Mouse (Mus musculus): ENCODE measurements around the gene Asl. TPM values are rescaled to one million over a fixed set of nuclear protein-coding genes. Genes with fewer than 3 reads are reported as not detected.
A peak's percentile ranks its signal among the peaks of the same experiment; 100 is the strongest.

Gene Asl
- total and polyA plus RNA-seq, 2 experiments from 2014 or later, result 39.1 to 52.8 TPM

DNA sequence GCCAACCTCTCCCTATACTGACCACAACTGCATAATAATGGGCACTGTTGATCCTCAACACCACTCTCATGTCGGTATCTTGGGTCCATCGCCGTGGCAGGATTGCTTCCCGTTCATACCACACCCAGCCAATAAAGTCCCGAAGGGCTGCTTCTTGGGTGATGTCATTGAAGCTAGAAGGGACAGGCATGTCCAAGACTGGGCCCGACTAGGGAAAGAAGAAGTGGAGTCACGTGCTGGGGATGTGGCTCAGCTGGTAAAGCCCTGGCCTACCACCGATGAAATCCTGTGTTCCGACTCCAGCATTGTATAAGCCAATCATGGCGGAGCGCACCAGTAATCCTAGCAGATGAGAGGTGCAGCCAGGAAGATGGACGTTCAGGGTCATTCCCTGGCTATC, 28.3 kb downstream of the Asl start:
- Histone ChIP-seq H3K27me3 (ENCODE audit: insufficient read depth, low read length) (no peaks in the 10 kb centered on the region), H3K27ac (ENCODE audit: low read depth, low read length) (no peak overlapping the region), H3K9ac (replicated peaks; ENCODE audit: low read length, poor library complexity, severe bottlenecking) (no peak overlapping the region), H3K9me3 (ENCODE audit: low read length) (no peaks in the 10 kb centered on the region), H3K36me3 (ENCODE audit: insufficient read depth, low read length) (no peaks in the 10 kb centered on the region), H3K4me2 (ENCODE audit: low read depth, low read length, poor library complexity, severe bottlenecking) (no peak overlapping the region), H3K4me3 (ENCODE audit: low read depth, low read length) (no peak overlapping the region), H3K4me1 (ENCODE audit: insufficient read depth, low read length) (0 out of 2 replicates have a peak, but pooled peaks cover 3% of the 10 kb centered on the region)
- WGBS, result 90% methylated on average over 12 of the region's 12 CpGs
- TF ChIP-seq CTCF (IDR thresholded peaks at IDR 0.05), result no peak
- no peak for DNase-seq (ENCODE audit: low spot score)
- no peak for ATAC-seq (ENCODE audit: low FRiP score)

DNA sequence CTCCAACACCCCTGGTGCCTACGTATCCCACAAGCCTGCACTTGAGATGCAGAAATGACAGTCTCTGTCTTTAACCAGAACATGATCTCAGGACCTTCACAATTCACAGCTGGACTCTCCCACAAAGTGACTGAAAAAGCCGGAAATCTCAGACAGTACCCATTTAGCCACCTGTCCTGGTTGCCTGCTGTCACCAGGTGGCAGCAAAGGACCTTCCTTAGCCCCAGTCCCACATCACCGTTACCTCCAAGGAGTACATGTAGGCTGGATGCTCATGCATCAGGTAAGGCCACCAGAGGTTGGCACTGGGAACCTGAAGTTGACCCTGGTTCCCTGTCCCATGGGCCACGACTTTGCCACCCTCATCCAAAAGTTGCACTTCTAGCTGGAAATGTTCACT, 29.9 kb downstream of the Asl start:
- Histone ChIP-seq H3K36me3 (ENCODE audit: insufficient read depth, low read length) (no peaks in the 10 kb centered on the region; the same call in 1 of the 2 replicates), H3K9me3 (ENCODE audit: low read length) (no peaks in the 10 kb centered on the region), H3K27me3 (ENCODE audit: insufficient read depth, low read length) (no peaks in the 10 kb centered on the region), H3K4me1 (ENCODE audit: insufficient read depth, low read length) (0 out of 2 replicates have a peak, but pooled peaks cover 3% of the 10 kb centered on the region), H3K27ac (ENCODE audit: low read depth, low read length) (no peak overlapping the region), H3K4me3 (ENCODE audit: low read depth, low read length) (no peak overlapping the region), H3K4me2 (ENCODE audit: low read depth, low read length, poor library complexity, severe bottlenecking) (no peak overlapping the region), H3K9ac (replicated peaks; ENCODE audit: low read length, poor library complexity, severe bottlenecking) (no peak overlapping the region)
- ATAC-seq (ENCODE audit: low FRiP score) (no peak), DNase-seq (ENCODE audit: low spot score) (peak; percentile 70)
- TF ChIP-seq CTCF (IDR thresholded peaks at IDR 0.05), result peak; percentile 87
- WGBS, result 32% methylated on average over 4 of the region's 4 CpGs

DNA sequence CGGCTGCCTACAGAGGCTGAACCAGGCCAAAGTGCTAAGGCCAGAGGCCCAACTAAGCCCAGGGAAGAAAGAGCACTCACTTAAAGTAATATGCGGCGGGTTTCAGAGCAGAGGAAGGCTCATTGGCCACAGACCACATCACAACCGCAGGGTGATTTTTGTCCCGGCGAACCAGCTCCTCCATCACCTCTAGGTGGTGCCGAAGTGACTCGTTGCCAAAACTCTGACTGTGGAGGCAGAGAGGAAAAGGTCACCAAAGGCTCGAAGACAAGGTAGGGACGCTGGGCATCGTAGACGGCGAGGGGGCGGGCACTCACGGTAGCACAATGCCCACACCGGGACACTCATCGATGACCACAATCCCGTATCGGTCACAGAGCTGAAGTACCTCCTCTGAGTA, 31.3 kb downstream of the Asl start:
- DNase-seq (ENCODE audit: low spot score) (no peak), ATAC-seq (ENCODE audit: low FRiP score) (no peak)
- 73% methylated on average over 19 of the region's 19 CpGs for WGBS
- no peak overlapping the region for H3K4me3 ChIP-seq (ENCODE audit: low read depth, low read length)
- H3K27ac ChIP-seq (ENCODE audit: low read depth, low read length), result no peak overlapping the region
- H3K9me3 ChIP-seq (ENCODE audit: low read length), result no peaks in the 10 kb centered on the region
- H3K4me1 ChIP-seq (ENCODE audit: insufficient read depth, low read length), result 0 out of 2 replicates have a peak, but pooled peaks cover 3% of the 10 kb centered on the region
- TF ChIP-seq CTCF (IDR thresholded peaks at IDR 0.05), result peak; percentile 22; the same call in 1 of the 2 replicates
- H3K36me3 ChIP-seq (ENCODE audit: insufficient read depth, low read length), result no peaks in the 10 kb centered on the region; the same call in 1 of the 2 replicates
- no peak overlapping the region for H3K9ac ChIP-seq (replicated peaks; ENCODE audit: low read length, poor library complexity, severe bottlenecking)
- no peaks in the 10 kb centered on the region for H3K27me3 ChIP-seq (ENCODE audit: insufficient read depth, low read length)
- no peak overlapping the region for H3K4me2 ChIP-seq (ENCODE audit: low read depth, low read length, poor library complexity, severe bottlenecking)

DNA sequence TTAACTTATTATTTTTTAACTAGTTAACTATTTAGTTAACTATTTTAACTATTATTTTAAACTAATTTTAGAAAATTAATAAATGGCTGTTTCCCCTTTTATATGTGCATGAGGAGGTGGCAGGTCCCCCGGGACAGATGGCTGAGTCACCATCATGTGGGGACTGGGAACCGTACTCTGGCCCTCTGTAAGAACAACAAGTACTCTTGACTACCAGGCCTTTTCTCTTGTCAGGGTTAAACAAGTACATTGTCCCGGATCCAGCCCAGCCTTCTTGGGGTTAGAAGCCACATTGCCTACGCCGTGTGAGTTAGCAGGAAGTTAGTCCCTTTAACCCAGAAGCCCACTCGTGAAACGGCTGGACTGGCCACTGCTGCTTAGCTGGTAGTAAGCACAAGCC, 34.1 kb downstream of the Asl start:
- H3K4me3 ChIP-seq (ENCODE audit: low read depth, low read length), result no peak overlapping the region
- H3K4me1 ChIP-seq (ENCODE audit: insufficient read depth, low read length), result no peaks in the 10 kb centered on the region
- H3K36me3 ChIP-seq (ENCODE audit: insufficient read depth, low read length), result no peaks in the 10 kb centered on the region; the same call in 1 of the 2 replicates
- H3K9ac ChIP-seq (replicated peaks; ENCODE audit: low read length, poor library complexity, severe bottlenecking), result no peak overlapping the region
- WGBS, result 93% methylated on average over 7 of the region's 7 CpGs
- H3K4me2 ChIP-seq (ENCODE audit: low read depth, low read length, poor library complexity, severe bottlenecking), result no peak overlapping the region
- no peaks in the 10 kb centered on the region for H3K27me3 ChIP-seq (ENCODE audit: insufficient read depth, low read length)
- no peak for ATAC-seq (ENCODE audit: low FRiP score)
- H3K9me3 ChIP-seq (ENCODE audit: low read length), result no peaks in the 10 kb centered on the region
- no peak overlapping the region for H3K27ac ChIP-seq (ENCODE audit: low read depth, low read length)
- DNase-seq (ENCODE audit: low spot score), result no peak
- no peak for TF ChIP-seq CTCF (IDR thresholded peaks at IDR 0.05)

DNA sequence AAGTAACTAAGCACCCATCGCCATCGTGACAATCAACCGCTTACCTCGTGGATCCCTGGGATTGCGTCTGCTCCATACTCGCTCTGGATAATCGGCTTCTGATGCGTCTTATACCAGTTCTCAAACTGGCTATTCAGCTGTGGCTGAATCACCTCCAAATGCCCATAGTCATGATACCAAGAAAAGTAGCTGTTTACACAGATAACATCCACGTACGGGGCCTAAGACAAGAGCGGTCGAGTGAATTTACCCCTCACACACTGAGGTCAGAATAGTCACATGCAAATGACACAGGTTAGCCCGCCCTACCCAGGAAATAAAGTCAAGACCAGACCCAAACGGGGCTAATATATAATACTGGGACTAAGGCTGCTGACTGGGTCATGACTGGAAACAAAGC, 35.7 kb downstream of the Asl start:
- H3K9me3 ChIP-seq (ENCODE audit: low read length), result no peaks in the 10 kb centered on the region
- no peak overlapping the region for H3K27ac ChIP-seq (ENCODE audit: low read depth, low read length)
- ATAC-seq (ENCODE audit: low FRiP score), result no peak
- H3K4me3 ChIP-seq (ENCODE audit: low read depth, low read length), result no peak overlapping the region
- TF ChIP-seq CTCF (IDR thresholded peaks at IDR 0.05), result no peak
- H3K9ac ChIP-seq (replicated peaks; ENCODE audit: low read length, poor library complexity, severe bottlenecking), result no peak overlapping the region
- no peak overlapping the region for H3K4me2 ChIP-seq (ENCODE audit: low read depth, low read length, poor library complexity, severe bottlenecking)
- H3K4me1 ChIP-seq (ENCODE audit: insufficient read depth, low read length), result no peaks in the 10 kb centered on the region
- WGBS, result 93% methylated on average over 14 of the region's 14 CpGs
- DNase-seq (ENCODE audit: low spot score), result no peak
- H3K27me3 ChIP-seq (ENCODE audit: insufficient read depth, low read length), result no peaks in the 10 kb centered on the region
- peaks cover 6% of the 10 kb centered on the region for H3K36me3 ChIP-seq (ENCODE audit: insufficient read depth, low read length)

DNA sequence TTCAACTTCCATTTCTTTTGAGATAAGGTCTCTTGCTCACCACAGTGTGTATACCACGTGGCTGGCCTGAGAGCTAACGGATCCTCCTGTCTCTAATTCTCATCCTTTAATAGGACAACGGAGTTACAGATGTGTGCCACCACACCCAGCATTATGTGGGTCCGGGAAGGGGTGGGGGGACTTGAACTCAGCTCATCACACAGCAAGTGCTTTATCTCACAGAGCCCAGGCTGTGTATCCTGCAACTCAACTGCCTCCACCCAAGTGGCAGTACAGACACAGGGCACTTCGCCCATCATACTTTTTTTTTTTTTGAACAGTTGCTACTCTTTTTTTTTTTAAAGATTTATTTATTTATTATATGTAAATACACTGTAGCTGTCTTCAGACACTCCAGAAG, 37.1 kb downstream of the Asl start:
- Histone ChIP-seq H3K27ac (ENCODE audit: low read depth, low read length) (no peak overlapping the region), H3K9ac (replicated peaks; ENCODE audit: low read length, poor library complexity, severe bottlenecking) (no peak overlapping the region), H3K4me3 (ENCODE audit: low read depth, low read length) (no peak overlapping the region), H3K4me1 (ENCODE audit: insufficient read depth, low read length) (no peaks in the 10 kb centered on the region), H3K27me3 (ENCODE audit: insufficient read depth, low read length) (no peaks in the 10 kb centered on the region), H3K9me3 (ENCODE audit: low read length) (no peaks in the 10 kb centered on the region), H3K36me3 (ENCODE audit: insufficient read depth, low read length) (peaks cover 6% of the 10 kb centered on the region), H3K4me2 (ENCODE audit: low read depth, low read length, poor library complexity, severe bottlenecking) (no peak overlapping the region)
- DNase-seq (ENCODE audit: low spot score), result no peak
- no peak for ATAC-seq (ENCODE audit: low FRiP score)
- no peak for TF ChIP-seq CTCF (IDR thresholded peaks at IDR 0.05)
- 92% methylated on average over 5 of the region's 5 CpGs for WGBS
